Mouse (Mus musculus) heart, adult 2 months (tissue): ENCODE measurements at regions not wholly inside any gene's neighbourhood (a gene's known extent, or its start where the extent isn't known, plus 50 kb on each side); places are given as distances from the start of the nearest gene placed in this dataset.

Experiments used
- CTCF ChIP-seq: fragments of 200-600 bp; IDR thresholded peaks from 2 replicates; pipeline ENCODE4 v1.8.1; 2022; ENCODE audit warnings: antibody characterized with exemption, mild to moderate bottlenecking, moderate library complexity
- EP300 ChIP-seq: fragments of 200-500 bp; IDR thresholded peaks from 2 replicates; pipeline ENCODE4 v1.6.1; 2011; ENCODE audit warnings: low read depth, low read length, control low read depth; ENCODE audit not compliant: insufficient read depth

GRCm38 (mm10) chr8:116167874-116168273, 336.9 kb upstream of the Dynlrb2 start:
- TF ChIP-seq EP300: no peak
- no peak for TF ChIP-seq CTCF
